Mouse (Mus musculus): ENCODE data around the gene Shmt1. TPM values are rescaled to one million over a fixed set of nuclear protein-coding genes. Genes with fewer than 3 reads are reported as not detected.
A peak's percentile ranks its signal among the peaks of the same experiment; 100 is the strongest.

The Shmt1 gene
- total RNA-seq, 2 experiments from 2014 or later: 8.6 to 9.6 TPM

GRCm38 (mm10) chr11:60755570-60755969, 55.9 kb downstream of the Shmt1 start:
- DNase-seq (ENCODE audit: low spot score in 2 of 2): peak in 1 of 2 experiments; percentile 38
- H3K27ac ChIP-seq: no peak overlapping the region
- H3K4me3 ChIP-seq: no peak overlapping the region
- TF ChIP-seq CTCF (conservative IDR thresholded peaks at IDR 0.05): no peak

GRCm38 (mm10) chr11:60740321-60740720, 71.2 kb downstream of the Shmt1 start:
- Histone ChIP-seq H3K27ac (no peak overlapping the region), H3K4me3 (no peak overlapping the region)
- TF ChIP-seq CTCF (conservative IDR thresholded peaks at IDR 0.05): no peak
- no peak for DNase-seq (ENCODE audit: low spot score in 2 of 2)

Other genes starting within 250 kb of the Shmt1 start
- 10 to 100 TPM; 43.0 to 43.3 TPM for gene Llgl1, start 112.0 kb downstream of the Shmt1 start, total RNA-seq (2021)
- 10 to 100 TPM; 59.5 to 68.2 TPM for gene Flii, start 84.5 kb downstream of the Shmt1 start, total RNA-seq (2021)
- 10 to 100 TPM; 21.2 to 25.0 TPM for gene Mief2, start 83.3 kb downstream of the Shmt1 start, total RNA-seq (2021)
- gene Top3a, start 34.4 kb downstream of the Shmt1 start, total RNA-seq (2021): 1 to 10 TPM; 6.6 to 8.5 TPM
- 10 to 100 TPM; 32.3 to 34.3 TPM for gene Smcr8, start 34.2 kb downstream of the Shmt1 start, total RNA-seq (2021)
- gene Dhrs7b, start 18.9 kb upstream of the Shmt1 start, total RNA-seq (2021): 10 to 100 TPM; 28.3 to 29.4 TPM
- gene Tmem11, start 67.6 kb upstream of the Shmt1 start, total RNA-seq (2021): 10 to 100 TPM; 26.8 to 29.1 TPM
- gene Natd1, start 103.0 kb upstream of the Shmt1 start, total RNA-seq (2021): 10 to 100 TPM; 10.6 TPM
- 10 to 100 TPM; 13.1 to 15.2 TPM for gene Map2k3, start 120.3 kb upstream of the Shmt1 start, total RNA-seq (2021)
- gene Kcnj12, start 210.8 kb upstream of the Shmt1 start, total RNA-seq (2021): 1 to 10 TPM; 5.2 to 7.4 TPM

Measured in layer of hippocampus, adult 2 months (tissue).